Mouse (Mus musculus) heart, adult 18-20 months (tissue): ENCODE data around the gene Stat3. TPM values are rescaled to one million over a fixed set of nuclear protein-coding genes. Genes with fewer than 3 reads are reported as not detected.

Experiments used
- total RNA-seq, 2 experiments: library from RNA; stranded (reverse); gene quantifications; 2 replicates each; pipeline ENCODE4 v1.2.3; 2021

Stat3 gene
- total RNA-seq, 2 experiments from 2014 or later = 71.8 to 83.2 TPM

Other genes starting within 250 kb of the Stat3 start
- under 1 TPM; 0.12 to 0.44 TPM for gene Zfp385c, start 247.1 kb downstream of the Stat3 start, total RNA-seq
- gene Dhx58, start 235.3 kb downstream of the Stat3 start, total RNA-seq = 1 to 10 TPM in 1 of 2 experiments, under 1 TPM in 1; 0.60 to 1.0 TPM
- 10 to 100 TPM; 12.2 to 14.7 TPM for gene Kat2a, start 227.1 kb downstream of the Stat3 start, total RNA-seq
- not detected for gene Hspb9, start 225.7 kb downstream of the Stat3 start, total RNA-seq
- 10 to 100 TPM; 53.9 to 59.8 TPM for gene Rab5c, start 201.3 kb downstream of the Stat3 start, total RNA-seq
- not detected for gene Kcnh4, start 179.6 kb downstream of the Stat3 start, total RNA-seq
- gene Hcrt, start 176.6 kb downstream of the Stat3 start, total RNA-seq = not detected
- gene Ghdc, start 168.6 kb downstream of the Stat3 start, total RNA-seq = 10 to 100 TPM in 1 of 2 experiments, 1 to 10 TPM in 1; 9.8 to 13.4 TPM
- gene Stat5b, start 88.8 kb downstream of the Stat3 start, total RNA-seq = 10 to 100 TPM; 55.0 to 60.1 TPM
- 10 to 100 TPM; 17.2 to 23.0 TPM for gene Stat5a, start 80.2 kb downstream of the Stat3 start, total RNA-seq
- 100 to 1,000 TPM; 192 to 214 TPM for gene Cavin1, start 31.3 kb upstream of the Stat3 start, total RNA-seq
- 10 to 100 TPM; 87.1 to 92.2 TPM for gene Atp6v0a1, start 69.9 kb upstream of the Stat3 start, total RNA-seq
- gene Naglu, start 130.5 kb upstream of the Stat3 start, total RNA-seq = 1 to 10 TPM; 7.2 to 8.4 TPM
- gene Hsd17b1, start 138.9 kb upstream of the Stat3 start, total RNA-seq = under 1 TPM; 0.41 to 0.77 TPM
- gene Coasy, start 143.0 kb upstream of the Stat3 start, total RNA-seq = 10 to 100 TPM; 17.4 to 18.8 TPM
- 10 to 100 TPM; 17.2 to 17.9 TPM for gene Mlx, start 147.7 kb upstream of the Stat3 start, total RNA-seq
- 1 to 10 TPM; 2.4 to 2.6 TPM for gene Psmc3ip, start 155.9 kb upstream of the Stat3 start, total RNA-seq
- gene Retreg3, start 180.4 kb upstream of the Stat3 start, total RNA-seq = 10 to 100 TPM; 29.7 to 31.6 TPM
- 10 to 100 TPM; 23.9 to 25.6 TPM for gene Tubg1, start 180.4 kb upstream of the Stat3 start, total RNA-seq
- gene Tubg2, start 216.4 kb upstream of the Stat3 start, total RNA-seq = 1 to 10 TPM; 2.3 to 3.7 TPM
- 1 to 10 TPM; 1.1 to 1.9 TPM for gene Cntnap1, start 231.0 kb upstream of the Stat3 start, total RNA-seq
- 10 to 100 TPM; 12.6 to 12.8 TPM for gene Plekhh3, start 231.8 kb upstream of the Stat3 start, total RNA-seq
- gene Ccr10, start 235.9 kb upstream of the Stat3 start, total RNA-seq = not detected